Mouse (Mus musculus): Measurements from ENCODE around the gene Sspo.

DNA sequence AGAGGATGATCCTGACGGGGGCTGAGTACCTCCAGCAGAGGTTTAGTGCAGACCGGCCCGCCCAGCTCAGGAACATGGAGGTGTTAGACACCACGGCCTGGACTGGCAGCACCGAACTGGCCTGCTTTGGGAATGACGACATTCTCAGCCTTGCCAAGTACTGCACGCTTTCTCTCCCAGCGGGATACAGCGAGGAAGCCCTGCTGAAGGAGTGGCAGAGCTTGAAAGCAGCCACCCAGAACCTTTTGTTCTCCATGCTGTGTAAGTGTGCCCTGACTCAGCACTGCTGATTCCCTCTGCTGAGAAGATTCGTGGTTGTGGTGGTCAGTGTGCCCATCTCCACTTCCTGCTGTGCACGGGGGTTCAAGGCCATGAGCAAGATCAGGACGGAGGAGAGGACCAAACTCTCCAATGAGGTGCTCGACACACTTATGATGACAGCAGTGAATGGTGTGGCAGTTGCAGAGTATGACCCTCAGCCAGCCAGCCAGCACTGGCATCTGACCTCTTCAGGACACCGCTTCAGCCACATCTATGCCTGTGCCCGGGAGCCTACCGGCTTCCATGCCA lies 81.9 kb downstream of the Sspo start:
- TF ChIP-seq CTCF (IDR thresholded peaks at IDR 0.05; ENCODE audit: low read depth) (no peak), EP300 (optimal IDR thresholded peaks at IDR 0.05) (no peak)

Measured in stomach, postnatal 0 days (tissue).